Mouse (Mus musculus): ENCODE measurements around the gene Tpi1. TPM values are rescaled to one million over a fixed set of nuclear protein-coding genes. Genes with fewer than 3 reads are reported as not detected.

The Tpi1 gene
- polyA plus RNA-seq, 1 experiment from 2014 or later: 861 TPM

DNA sequence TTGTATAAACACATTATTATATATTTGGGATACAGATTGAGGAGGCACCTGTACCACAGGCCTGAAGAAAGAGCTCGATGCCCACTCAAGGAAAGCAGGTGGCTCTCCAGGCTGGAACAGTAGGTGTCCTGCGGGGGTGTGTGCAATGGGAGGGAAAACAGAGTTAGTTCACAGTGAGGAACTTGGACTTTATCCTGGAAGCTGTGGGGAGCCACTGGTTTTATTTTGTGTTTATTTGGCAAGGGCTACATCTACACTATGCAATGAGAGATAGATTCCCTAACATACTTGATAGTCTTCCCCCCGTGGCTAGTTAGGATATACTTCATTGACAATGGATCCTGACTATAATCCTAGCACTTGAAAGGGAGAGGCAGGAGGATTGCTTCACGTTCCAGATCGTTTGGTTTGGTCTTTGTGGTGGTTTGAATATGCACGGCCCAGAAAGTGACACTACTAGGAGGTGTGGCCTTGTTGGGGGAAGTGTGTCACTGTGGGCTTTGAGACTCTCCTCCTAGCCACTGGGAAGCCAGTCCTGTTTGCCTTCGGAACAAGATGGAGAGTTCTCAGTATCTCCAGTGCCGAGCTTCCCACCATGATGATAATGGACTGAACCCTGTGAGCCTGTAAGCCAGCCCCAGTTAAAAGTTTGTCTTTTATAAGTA is 27.2 kb downstream of the Tpi1 start:
- H3K4me1 ChIP-seq (ENCODE audit: control insufficient read depth, insufficient read depth, low read length): peaks cover 5% of the 10 kb centered on the region; the same call in 1 of the 2 replicates
- 54% methylated on average over 8 of the region's 8 CpGs for WGBS
- no peaks in the 10 kb centered on the region for H3K36me3 ChIP-seq (ENCODE audit: control insufficient read depth, insufficient read depth, low read length)

DNA sequence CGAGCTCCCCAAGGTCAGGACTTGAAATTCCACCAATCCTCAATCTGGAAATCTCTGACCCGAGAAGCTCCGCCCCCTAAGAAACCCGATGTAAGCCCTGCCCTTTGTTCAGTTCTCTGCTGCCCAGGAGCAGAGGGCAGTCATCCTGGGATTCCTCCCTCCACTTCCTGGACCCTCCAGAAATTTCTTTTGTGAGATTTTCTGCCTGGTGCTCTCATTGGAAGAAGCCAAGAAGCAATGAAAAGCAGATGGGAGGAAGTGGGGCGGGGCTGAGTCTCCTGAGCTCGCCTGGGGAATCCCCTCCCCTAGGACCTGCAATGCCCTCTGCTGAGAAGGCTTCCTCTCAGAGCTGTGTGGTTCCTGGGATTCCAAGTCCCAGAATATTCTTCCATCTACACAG is 31.7 kb downstream of the Tpi1 start:
- peak overlapping the region; percentile 21; the same call in 1 of the 2 replicates for H3K4me3 ChIP-seq (ENCODE audit: low read depth, low read length)
- DNase-seq (ENCODE audit: low spot score) (peak; percentile 81), ATAC-seq (ENCODE audit: low read depth) (no peak; the same call in 1 of the 2 replicates)
- H3K27me3 ChIP-seq (replicated peaks; ENCODE audit: control insufficient read depth, insufficient read depth, low read length): no peaks in the 10 kb centered on the region
- WGBS: 15% methylated on average over 6 of the region's 6 CpGs
- no peaks in the 10 kb centered on the region for H3K36me3 ChIP-seq (ENCODE audit: control insufficient read depth, insufficient read depth, low read length)
- peaks cover 17% of the 10 kb centered on the region for H3K4me1 ChIP-seq (ENCODE audit: control insufficient read depth, insufficient read depth, low read length)
- peak overlapping the region; percentile 65 for H3K27ac ChIP-seq (replicated peaks; ENCODE audit: low read depth, low read length)
- no peak overlapping the region for H3K9ac ChIP-seq (ENCODE audit: low read depth, low read length)
- peak overlapping the region; percentile 37 for H3K4me2 ChIP-seq (ENCODE audit: low read depth, low read length)
- H3K9me3 ChIP-seq (ENCODE audit: control insufficient read depth, low read length): no peaks in the 10 kb centered on the region

More for the DNA sequence above, 27.2 kb downstream of the Tpi1 start:
- no peak overlapping the region for H3K4me3 ChIP-seq (ENCODE audit: low read depth, low read length)
- no peak overlapping the region for H3K9ac ChIP-seq (ENCODE audit: low read depth, low read length)
- DNase-seq (ENCODE audit: low spot score) (no peak), ATAC-seq (ENCODE audit: low read depth) (no peak)
- H3K9me3 ChIP-seq (ENCODE audit: control insufficient read depth, low read length): no peaks in the 10 kb centered on the region
- H3K27me3 ChIP-seq (replicated peaks; ENCODE audit: control insufficient read depth, insufficient read depth, low read length): no peaks in the 10 kb centered on the region
- no peak overlapping the region for H3K27ac ChIP-seq (replicated peaks; ENCODE audit: low read depth, low read length)
- H3K4me2 ChIP-seq (ENCODE audit: low read depth, low read length): no peak overlapping the region

DNA sequence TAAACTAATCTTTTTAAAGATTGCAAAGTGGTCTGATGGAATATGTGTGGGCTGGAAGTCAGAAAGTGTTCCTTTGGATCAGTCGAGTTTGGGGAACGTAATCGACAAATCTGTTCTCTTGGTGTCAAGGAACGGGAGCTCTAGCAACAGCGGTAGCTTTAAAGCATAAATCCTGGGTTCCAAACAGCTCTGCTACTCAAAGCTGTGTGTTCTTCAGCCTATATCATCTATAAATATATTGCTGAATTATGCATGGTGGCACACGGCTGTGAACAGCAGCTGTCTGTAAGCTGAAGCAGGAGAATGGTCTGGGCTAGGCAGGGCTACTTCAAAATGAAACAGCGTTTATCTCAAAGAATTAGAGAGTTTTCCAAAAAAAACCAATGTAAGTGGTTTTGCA is 33.2 kb downstream of the Tpi1 start:
- WGBS: 87% methylated on average over 7 of the region's 7 CpGs
- H3K36me3 ChIP-seq (ENCODE audit: control insufficient read depth, insufficient read depth, low read length): no peaks in the 10 kb centered on the region
- H3K9ac ChIP-seq (ENCODE audit: low read depth, low read length): no peak overlapping the region
- ATAC-seq (ENCODE audit: low read depth) (no peak), DNase-seq (ENCODE audit: low spot score) (no peak)
- H3K27me3 ChIP-seq (replicated peaks; ENCODE audit: control insufficient read depth, insufficient read depth, low read length): no peaks in the 10 kb centered on the region
- no peaks in the 10 kb centered on the region for H3K9me3 ChIP-seq (ENCODE audit: control insufficient read depth, low read length)
- H3K4me2 ChIP-seq (ENCODE audit: low read depth, low read length): no peak overlapping the region
- peaks cover 17% of the 10 kb centered on the region for H3K4me1 ChIP-seq (ENCODE audit: control insufficient read depth, insufficient read depth, low read length)
- H3K27ac ChIP-seq (replicated peaks; ENCODE audit: low read depth, low read length): no peak overlapping the region
- no peak overlapping the region for H3K4me3 ChIP-seq (ENCODE audit: low read depth, low read length)

DNA sequence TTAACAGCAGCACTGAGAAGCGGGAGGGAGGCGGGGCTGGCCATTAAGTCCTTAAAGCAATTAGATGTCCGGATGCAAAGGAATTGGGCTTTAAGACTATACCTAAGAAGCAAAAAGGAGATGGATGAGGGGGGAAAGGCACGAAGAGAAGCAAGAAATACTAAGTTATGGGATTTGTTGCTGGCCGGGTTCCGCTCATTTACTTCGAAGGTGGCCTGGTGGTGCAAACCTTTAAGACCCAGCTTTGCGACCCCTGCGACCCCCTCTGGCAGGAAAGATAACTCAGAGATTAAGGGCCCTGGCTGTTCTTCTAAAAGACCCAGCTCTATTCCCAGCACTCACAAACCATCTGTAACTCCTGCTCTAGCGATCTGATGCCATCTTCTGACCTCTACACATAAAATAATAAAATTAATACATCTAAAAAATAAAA is 34.1 kb downstream of the Tpi1 start:
- peak overlapping the region; percentile 80 for H3K4me2 ChIP-seq (ENCODE audit: low read depth, low read length)
- H3K4me1 ChIP-seq (ENCODE audit: control insufficient read depth, insufficient read depth, low read length): peaks cover 17% of the 10 kb centered on the region
- H3K27me3 ChIP-seq (replicated peaks; ENCODE audit: control insufficient read depth, insufficient read depth, low read length): no peaks in the 10 kb centered on the region
- H3K9ac ChIP-seq (ENCODE audit: low read depth, low read length): peak overlapping the region; percentile 52
- H3K4me3 ChIP-seq (ENCODE audit: low read depth, low read length): peak overlapping the region; percentile 30
- ATAC-seq (ENCODE audit: low read depth) (no peak), DNase-seq (ENCODE audit: low spot score) (no peak)
- 4% methylated on average over 10 of the region's 10 CpGs for WGBS
- H3K9me3 ChIP-seq (ENCODE audit: control insufficient read depth, low read length): no peaks in the 10 kb centered on the region
- H3K27ac ChIP-seq (replicated peaks; ENCODE audit: low read depth, low read length): no peak overlapping the region
- no peaks in the 10 kb centered on the region for H3K36me3 ChIP-seq (ENCODE audit: control insufficient read depth, insufficient read depth, low read length)

DNA sequence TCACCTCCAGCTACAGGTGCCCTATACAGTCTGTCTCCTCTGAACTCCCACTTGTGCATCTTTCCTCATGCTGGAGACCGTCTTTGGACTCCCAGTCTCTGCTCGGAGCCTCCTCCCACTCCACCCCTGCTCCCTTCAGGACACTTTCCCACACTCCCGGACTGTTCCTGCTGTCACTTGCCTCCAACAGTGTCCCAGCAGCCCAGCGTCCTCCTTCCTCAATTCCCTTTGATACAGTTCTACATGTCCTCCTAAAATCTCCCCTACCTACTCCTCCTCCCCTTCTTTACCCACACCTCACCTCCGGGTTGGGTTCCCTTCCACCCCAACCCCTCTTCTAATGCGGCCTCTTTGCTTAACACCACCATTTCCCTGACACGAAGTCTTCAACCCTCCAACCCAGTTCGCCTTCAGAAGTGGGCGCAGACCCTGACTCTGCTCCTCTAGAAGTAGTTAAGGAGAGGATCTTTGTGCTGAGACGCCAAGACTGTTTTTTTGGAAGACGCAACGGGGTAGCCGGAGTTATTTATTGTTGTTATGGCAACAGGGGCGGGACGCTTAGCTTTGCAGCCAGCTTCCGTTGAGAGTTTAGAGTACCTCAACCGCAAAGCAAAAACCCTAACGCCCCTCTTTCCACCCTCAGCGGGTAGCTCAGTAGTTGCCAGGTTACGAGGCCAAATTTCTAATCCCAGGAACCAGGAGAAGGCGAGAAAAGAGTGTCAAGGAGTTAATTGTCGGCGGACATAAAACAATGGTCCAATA is 34.7 kb downstream of the Tpi1 start, which contains the start of gene Lrrc23:
TSS of gene Lrrc23 (minus strand) at position 506 of the 762 bp plus-strand sequence.
- H3K27me3 ChIP-seq (replicated peaks; ENCODE audit: control insufficient read depth, insufficient read depth, low read length): no peaks in the 10 kb centered on the region
- peak within 1 kb of the TSS; percentile 52 for H3K9ac ChIP-seq (ENCODE audit: low read depth, low read length)
- ATAC-seq (ENCODE audit: low read depth) (peak; percentile 73), DNase-seq (ENCODE audit: low spot score) (peak; percentile 88)
- H3K36me3 ChIP-seq (ENCODE audit: control insufficient read depth, insufficient read depth, low read length): no peaks in the 10 kb centered on the region
- H3K4me2 ChIP-seq (ENCODE audit: low read depth, low read length): peak within 1 kb of the TSS; percentile 80
- peak within 1 kb of the TSS; percentile 30 for H3K4me3 ChIP-seq (ENCODE audit: low read depth, low read length)
- no peak within 1 kb of the TSS for H3K27ac ChIP-seq (replicated peaks; ENCODE audit: low read depth, low read length)
- 2% methylated on average over 23 of the region's 23 CpGs for WGBS
- no peaks in the 10 kb centered on the region for H3K9me3 ChIP-seq (ENCODE audit: control insufficient read depth, low read length)
- peaks cover 17% of the 10 kb centered on the region for H3K4me1 ChIP-seq (ENCODE audit: control insufficient read depth, insufficient read depth, low read length)

DNA sequence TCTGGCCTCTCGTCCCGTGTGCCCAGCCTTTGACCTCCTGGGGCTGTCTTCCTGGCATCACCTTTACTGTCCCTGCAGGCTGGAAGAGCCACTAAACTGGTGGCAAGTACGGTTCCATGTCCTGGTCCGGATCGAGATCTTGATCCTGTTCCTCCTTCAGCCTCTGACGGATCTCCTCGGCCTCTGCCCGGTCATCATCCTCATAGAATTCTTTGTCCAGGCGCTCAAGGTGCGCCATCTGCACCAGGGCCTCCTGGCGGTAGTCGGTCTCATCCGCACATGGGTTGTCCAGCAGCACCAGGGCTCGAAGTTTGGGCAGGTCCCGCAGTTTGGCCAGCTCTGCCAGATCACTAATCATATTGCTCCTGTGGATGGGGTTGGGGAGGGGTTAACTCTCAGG is 43.6 kb downstream of the Tpi1 start:
- 84% methylated on average over 15 of the region's 15 CpGs for WGBS
- Histone ChIP-seq H3K36me3 (ENCODE audit: control insufficient read depth, insufficient read depth, low read length) (no peaks in the 10 kb centered on the region), H3K4me3 (ENCODE audit: low read depth, low read length) (no peak overlapping the region), H3K27ac (replicated peaks; ENCODE audit: low read depth, low read length) (no peak overlapping the region), H3K4me2 (ENCODE audit: low read depth, low read length) (no peak overlapping the region), H3K4me1 (ENCODE audit: control insufficient read depth, insufficient read depth, low read length) (peaks cover 14% of the 10 kb centered on the region), H3K9ac (ENCODE audit: low read depth, low read length) (no peak overlapping the region), H3K9me3 (ENCODE audit: control insufficient read depth, low read length) (no peaks in the 10 kb centered on the region), H3K27me3 (replicated peaks; ENCODE audit: control insufficient read depth, insufficient read depth, low read length) (no peaks in the 10 kb centered on the region)
- DNase-seq (ENCODE audit: low spot score) (no peak), ATAC-seq (ENCODE audit: low read depth) (no peak)

DNA sequence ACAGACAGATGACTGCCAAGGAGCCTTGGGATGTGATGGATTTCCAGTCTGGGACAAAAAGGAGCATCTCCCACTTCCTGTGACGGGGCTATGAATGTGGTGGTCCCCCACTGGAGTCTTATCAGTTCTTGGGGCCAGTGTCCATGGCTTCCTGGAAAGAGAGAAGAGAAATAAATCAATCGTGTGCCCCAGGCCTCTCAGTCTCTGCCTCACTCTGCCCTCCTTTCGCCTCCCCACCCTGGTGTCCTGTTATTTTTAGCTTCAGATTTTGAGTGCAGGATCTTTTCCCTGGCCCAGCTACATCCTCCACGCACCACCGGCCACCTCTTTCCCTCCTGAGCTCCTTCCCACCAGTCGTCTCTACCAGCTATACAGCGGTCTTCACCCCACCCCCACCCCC is 44.1 kb downstream of the Tpi1 start:
- 60% methylated on average over 7 of the region's 7 CpGs for WGBS
- no peak for DNase-seq (ENCODE audit: low spot score)
- no peaks in the 10 kb centered on the region for H3K36me3 ChIP-seq (ENCODE audit: control insufficient read depth, insufficient read depth, low read length)
- no peak for ATAC-seq (ENCODE audit: low read depth)
- H3K4me3 ChIP-seq (ENCODE audit: low read depth, low read length): peak overlapping the region; percentile 60
- no peaks in the 10 kb centered on the region for H3K9me3 ChIP-seq (ENCODE audit: control insufficient read depth, low read length)
- H3K4me2 ChIP-seq (ENCODE audit: low read depth, low read length): peak overlapping the region; percentile 91
- no peak overlapping the region for H3K27ac ChIP-seq (replicated peaks; ENCODE audit: low read depth, low read length)
- H3K4me1 ChIP-seq (ENCODE audit: control insufficient read depth, insufficient read depth, low read length): peaks cover 14% of the 10 kb centered on the region
- H3K9ac ChIP-seq (ENCODE audit: low read depth, low read length): peak overlapping the region; percentile 69
- no peaks in the 10 kb centered on the region for H3K27me3 ChIP-seq (replicated peaks; ENCODE audit: control insufficient read depth, insufficient read depth, low read length)

DNA sequence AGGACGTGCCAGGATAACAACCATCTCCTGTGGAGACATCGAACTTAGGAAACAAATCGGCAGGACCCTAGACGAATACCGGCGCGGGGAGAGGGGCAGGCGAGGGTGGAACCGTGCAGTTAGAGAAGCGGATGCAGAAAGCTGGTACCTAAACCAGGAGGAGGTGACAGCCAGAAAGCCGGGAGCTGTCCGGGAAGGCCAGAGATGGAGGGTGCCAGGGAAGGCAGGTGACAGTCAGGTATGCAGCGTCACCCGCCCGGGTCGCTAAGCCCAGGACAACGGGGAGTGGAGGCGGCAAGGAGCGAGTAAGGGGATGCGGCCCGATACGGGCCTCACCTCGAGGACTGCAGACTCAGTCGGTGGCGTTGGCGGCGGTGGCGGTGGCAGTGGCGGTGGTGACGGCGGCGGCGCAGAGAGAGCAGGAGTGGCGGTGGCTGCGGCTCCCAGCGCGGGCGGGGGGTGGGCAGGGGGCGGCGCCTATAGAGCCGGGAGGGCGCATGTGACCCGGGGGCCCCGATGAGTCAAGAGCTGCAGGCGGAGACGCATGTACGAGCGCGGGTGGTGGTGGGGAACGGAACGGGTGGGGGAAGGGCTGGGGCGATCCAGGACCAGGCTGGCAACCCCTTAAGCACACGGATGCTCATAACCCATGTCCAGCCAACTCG is 44.9 kb downstream of the Tpi1 start, which contains the start of gene Eno2:
TSS of gene Eno2 (minus strand) at position 573 of the 665 bp plus-strand sequence.
- Histone ChIP-seq H3K4me1 (ENCODE audit: control insufficient read depth, insufficient read depth, low read length) (peaks cover 14% of the 10 kb centered on the region), H3K27ac (replicated peaks; ENCODE audit: low read depth, low read length) (no peak within 1 kb of the TSS), H3K36me3 (ENCODE audit: control insufficient read depth, insufficient read depth, low read length) (no peaks in the 10 kb centered on the region), H3K4me2 (ENCODE audit: low read depth, low read length) (peak within 1 kb of the TSS; percentile 91), H3K9ac (ENCODE audit: low read depth, low read length) (peak within 1 kb of the TSS; percentile 69), H3K9me3 (ENCODE audit: control insufficient read depth, low read length) (no peaks in the 10 kb centered on the region), H3K27me3 (replicated peaks; ENCODE audit: control insufficient read depth, insufficient read depth, low read length) (no peaks in the 10 kb centered on the region), H3K4me3 (ENCODE audit: low read depth, low read length) (peak within 1 kb of the TSS; percentile 60)
- DNase-seq (ENCODE audit: low spot score): peak; percentile 85
- WGBS: 1% methylated on average over 33 of the region's 54 CpGs
- peak; percentile 71 for ATAC-seq (ENCODE audit: low read depth)
